Mouse (Mus musculus) stomach, embryonic 16.5 days (tissue): Measurements from ENCODE around the gene Timm10. TPM values are rescaled to one million over a fixed set of nuclear protein-coding genes. Genes with fewer than 3 reads are reported as not detected.

Experiments
- ATAC-seq: fragments of 200-750 bp; cut with Nextera tagmentation; 2 replicates; pipeline ENCODE4 v1.8.0; 2017; ENCODE audit warnings: moderate number of reproducible peaks, moderate TSS enrichment; ENCODE audit not compliant: insufficient read depth, low FRiP score
- H3K27ac ChIP-seq: fragments of 300-500 bp; sonication (generic); 2 replicates; pipeline ENCODE4 v1.5.1; 2014; ENCODE audit warnings: low read length
- H3K27me3 ChIP-seq: fragments of 300-500 bp; sonication (generic); 2 replicates; pipeline ENCODE4 v1.6.1; 2014; ENCODE audit warnings: low read length, control low read depth, mixed read lengths; ENCODE audit not compliant: control insufficient read depth, insufficient read depth
- H3K36me3 ChIP-seq: fragments of 300-500 bp; sonication (generic); 2 replicates; pipeline ENCODE4 v1.6.1; 2014; ENCODE audit warnings: low read length; ENCODE audit not compliant: control insufficient read depth, insufficient read depth
- H3K4me1 ChIP-seq: fragments of 300-500 bp; sonication (generic); 2 replicates; pipeline ENCODE4 v1.6.1; 2014; ENCODE audit warnings: low read length, control low read depth, mixed read lengths; ENCODE audit not compliant: control insufficient read depth, insufficient read depth
- H3K4me2 ChIP-seq: fragments of 300-500 bp; sonication (generic); 2 replicates; pipeline ENCODE4 v1.6.1; 2014; ENCODE audit warnings: low read depth, low read length, mixed read lengths
- H3K4me3 ChIP-seq: fragments of 300-500 bp; sonication (generic); replicated peaks from 2 replicates; pipeline ENCODE4 v1.5.1; 2014; ENCODE audit warnings: mild to moderate bottlenecking, low read length
- H3K9ac ChIP-seq: fragments of 300-500 bp; sonication (generic); 2 replicates; pipeline ENCODE4 v1.6.1; 2014; ENCODE audit warnings: low read length
- H3K9me3 ChIP-seq: fragments of 300-500 bp; sonication (generic); replicated peaks from 2 replicates; pipeline ENCODE4 v1.6.1; 2016; ENCODE audit warnings: low read length, control low read depth; ENCODE audit not compliant: control insufficient read depth
- WGBS: fragments of 180-500 bp; shearing (Covaris S2); extraction: QIAGEN DNeasy Blood & Tissue Kit; methylation state at CpG from one replicate; pipeline ENCODE4 v1.1.7; 2014; 5-methylcytosine and 5-hydroxymethylcytosine counted together
- polyA plus RNA-seq: library from polyadenylated mRNA; unstranded; fragments of >200 nt; fragmentation: Nextera tagmentation; extraction: Ambion mirVana; gene quantifications from 2 replicates; pipeline ENCODE4 v1.2.1, GENCODE M21; 2015

Timm10 gene
- polyA plus RNA-seq, 1 experiment from 2014 or later, result 45.6 TPM

DNA sequence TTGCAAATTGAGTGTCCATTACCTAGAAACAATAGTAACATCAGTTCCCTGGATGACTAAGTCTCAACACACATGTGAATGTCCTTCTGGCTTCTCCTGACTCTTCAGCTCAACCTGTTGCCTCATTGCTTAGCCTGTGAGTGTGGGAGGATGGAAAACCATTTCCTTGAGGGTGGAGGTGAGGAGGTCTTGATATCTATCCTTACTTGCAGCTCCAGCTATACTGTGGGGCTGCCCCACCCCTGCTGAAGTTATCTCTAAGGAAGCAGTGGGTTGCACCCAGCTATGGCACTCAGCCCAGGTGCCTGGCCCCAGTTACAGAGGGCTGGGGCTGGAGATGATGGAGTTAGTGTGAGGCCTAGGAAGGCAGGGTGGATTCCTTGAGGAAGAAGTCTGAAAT is 15.1 kb downstream of the Timm10 start:
- Histone ChIP-seq H3K9ac (no peak overlapping the region; the same call in 1 of the 2 replicates), H3K4me2 (peak overlapping the region; percentile 97; the same call in 1 of the 2 replicates), H3K36me3 (no peaks in the 10 kb centered on the region), H3K4me1 (peaks cover 29% of the 10 kb centered on the region), H3K4me3 (no peak overlapping the region), H3K27ac (no peak overlapping the region), H3K9me3 (no peaks in the 10 kb centered on the region), H3K27me3 (no peaks in the 10 kb centered on the region; the same call in 1 of the 2 replicates)
- ATAC-seq, result peak; percentile 32

- Histone ChIP-seq H3K9ac (no peak overlapping the region), H3K27me3 (no peaks in the 10 kb centered on the region; the same call in 1 of the 2 replicates), H3K4me1 (peaks cover 22% of the 10 kb centered on the region), H3K4me3 (no peak overlapping the region), H3K27ac (no peak overlapping the region), H3K9me3 (no peaks in the 10 kb centered on the region), H3K4me2 (no peak overlapping the region), H3K36me3 (no peaks in the 10 kb centered on the region)
- 71% methylated on average over 6 of the region's 6 CpGs for WGBS
- ATAC-seq, result no peak
Observed at GRCm38 (mm10) chr2:84843654-84844053, 16.9 kb downstream of the Timm10 start.

GRCm38 (mm10) chr2:84845226-84845625 is 18.4 kb downstream of the Timm10 start:
- H3K9me3 ChIP-seq, result no peaks in the 10 kb centered on the region
- no peak overlapping the region for H3K4me2 ChIP-seq
- peaks cover 19% of the 10 kb centered on the region for H3K4me1 ChIP-seq
- H3K27me3 ChIP-seq, result no peaks in the 10 kb centered on the region
- H3K4me3 ChIP-seq, result no peak overlapping the region
- ATAC-seq, result no peak
- WGBS, result 89% methylated on average over 1 of the region's 1 CpGs
- H3K9ac ChIP-seq, result no peak overlapping the region
- no peak overlapping the region for H3K27ac ChIP-seq
- no peaks in the 10 kb centered on the region for H3K36me3 ChIP-seq

DNA sequence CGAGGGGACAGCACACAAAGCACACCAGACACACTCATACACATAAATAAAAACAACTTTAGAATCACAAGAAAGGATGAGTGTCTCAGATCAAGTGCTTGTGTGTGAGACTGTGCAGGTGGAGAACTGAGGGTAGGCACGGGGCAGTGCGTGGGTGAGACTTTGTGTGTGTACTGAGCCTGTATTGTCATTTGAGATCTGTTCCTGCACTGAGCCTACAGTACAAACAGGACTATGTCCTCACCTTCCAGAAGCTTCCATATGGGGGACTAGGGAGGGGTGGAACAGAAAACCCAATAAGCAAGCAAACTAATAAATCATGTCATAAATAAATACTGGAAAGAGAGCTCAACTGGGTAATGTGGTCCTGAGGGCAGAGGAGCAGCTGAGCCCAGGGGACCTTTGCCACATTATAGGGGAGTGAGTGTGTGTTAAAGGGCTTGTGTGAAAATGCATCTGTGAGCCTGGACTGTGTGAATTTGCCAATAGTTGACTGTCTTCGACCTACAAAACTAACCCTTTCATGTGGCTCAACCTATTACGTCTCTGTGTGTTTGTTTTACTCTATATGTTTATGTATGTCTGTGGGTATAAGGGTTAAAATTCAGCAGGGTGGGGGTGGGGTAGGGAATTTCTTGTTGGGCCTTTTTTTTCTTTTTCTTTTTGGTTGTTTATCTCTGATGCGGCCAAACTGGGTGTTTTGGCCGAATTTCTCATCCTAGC is 23.8 kb downstream of the Timm10 start:
- Histone ChIP-seq H3K4me2 (peak overlapping the region; percentile 38), H3K4me1 (peaks cover 16% of the 10 kb centered on the region), H3K36me3 (no peaks in the 10 kb centered on the region), H3K27me3 (no peaks in the 10 kb centered on the region), H3K27ac (peak overlapping the region; percentile 53), H3K9ac (no peak overlapping the region), H3K9me3 (no peaks in the 10 kb centered on the region), H3K4me3 (peak overlapping the region; percentile 13; the same call in 1 of the 2 replicates)
- WGBS, result 41% methylated on average over 7 of the region's 7 CpGs
- peak; percentile 38; the same call in 1 of the 2 replicates for ATAC-seq

DNA sequence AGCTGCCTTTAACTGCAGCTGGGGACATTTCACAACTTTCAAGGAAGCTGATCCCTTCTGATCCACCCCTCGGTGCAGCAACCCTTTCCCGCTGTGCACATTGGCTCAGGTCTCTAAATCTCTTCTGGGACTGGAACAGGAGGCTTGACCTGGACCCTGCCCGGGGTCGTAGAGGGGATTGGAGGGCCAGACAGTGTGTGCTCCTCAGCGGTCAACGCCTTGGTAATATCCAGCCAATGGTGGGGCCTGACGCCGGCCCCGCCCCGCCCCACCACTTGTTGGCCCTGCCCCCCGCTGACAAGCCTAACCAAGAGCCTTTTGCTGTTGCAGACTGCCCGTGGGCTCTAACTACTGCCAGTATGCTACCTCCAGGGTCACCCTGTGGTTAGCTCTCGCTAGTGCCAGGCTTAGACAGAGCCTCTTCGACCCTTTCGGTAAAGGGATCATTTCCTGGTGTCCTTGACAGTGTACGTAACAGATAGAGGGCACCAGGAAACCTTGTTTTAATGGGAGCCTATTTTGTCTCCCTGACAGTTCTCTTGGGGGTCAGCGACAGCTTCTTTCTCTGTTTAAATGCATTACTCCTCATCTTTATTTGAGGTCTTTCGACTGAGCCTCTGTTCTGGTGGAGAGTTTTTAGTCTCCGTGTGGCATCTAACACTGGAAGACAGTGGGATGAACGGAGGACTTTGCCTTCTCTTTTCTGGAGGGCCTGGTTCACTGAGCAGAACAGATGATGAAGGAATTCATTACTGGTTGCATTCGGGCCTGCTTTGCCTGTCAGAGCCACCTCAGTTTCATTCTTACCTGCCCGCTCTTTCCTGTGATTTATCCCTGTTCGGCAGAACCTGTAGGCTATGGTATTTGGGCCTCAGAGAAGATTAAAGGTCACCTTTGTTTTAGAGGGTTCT is 24.6 kb downstream of the Timm10 start:
- WGBS, result 38% methylated on average over 23 of the region's 23 CpGs
- Histone ChIP-seq H3K4me3 (peak overlapping the region; percentile 13), H3K4me1 (peaks cover 16% of the 10 kb centered on the region), H3K27ac (peak overlapping the region; percentile 53; the same call in 1 of the 2 replicates), H3K9me3 (no peaks in the 10 kb centered on the region), H3K4me2 (peak overlapping the region; percentile 38), H3K9ac (0 out of 2 replicates have a peak overlapping the region, but pooled peaks have one; percentile 44), H3K36me3 (no peaks in the 10 kb centered on the region), H3K27me3 (no peaks in the 10 kb centered on the region)
- peak; percentile 84; the same call in 1 of the 2 replicates for ATAC-seq

DNA sequence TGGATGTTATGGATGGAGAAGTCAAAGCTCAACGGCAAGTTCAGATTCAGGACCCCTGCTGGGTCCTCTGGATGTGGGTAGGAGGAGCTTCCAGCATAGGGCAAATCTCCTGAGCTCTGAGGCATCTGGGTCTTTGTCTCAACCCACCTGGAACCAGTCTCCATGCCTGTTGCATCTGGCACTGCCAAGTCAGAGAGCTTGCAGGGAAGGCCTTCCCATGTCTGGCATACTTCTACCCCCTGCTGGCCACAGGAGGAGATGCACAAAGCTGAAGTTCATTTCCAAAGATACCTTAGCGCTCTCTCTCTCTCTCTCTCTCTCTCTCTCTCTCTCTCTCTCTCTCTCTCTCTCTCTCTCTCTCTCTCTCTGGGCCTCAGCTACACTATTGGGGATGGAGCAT is 28.9 kb downstream of the Timm10 start:
- Histone ChIP-seq H3K4me3 (no peak overlapping the region), H3K27me3 (no peaks in the 10 kb centered on the region), H3K27ac (no peak overlapping the region), H3K9me3 (no peaks in the 10 kb centered on the region), H3K36me3 (0 out of 2 replicates have a peak, but pooled peaks cover 3% of the 10 kb centered on the region), H3K9ac (no peak overlapping the region), H3K4me2 (no peak overlapping the region), H3K4me1 (0 out of 2 replicates have a peak, but pooled peaks cover 9% of the 10 kb centered on the region)
- 69% methylated on average over 2 of the region's 2 CpGs for WGBS
- peak; percentile 46; the same call in 1 of the 2 replicates for ATAC-seq

GRCm38 (mm10) chr2:84858551-84858950 is 31.8 kb downstream of the Timm10 start:
- WGBS, result 94% methylated on average over 1 of the region's 1 CpGs
- no peak for ATAC-seq

GRCm38 (mm10) chr2:84859991-84860780 is 33.4 kb downstream of the Timm10 start:
- 84% methylated on average over 7 of the region's 7 CpGs for WGBS
- 0 out of 2 replicates have a peak, but pooled peaks cover 3% of the 10 kb centered on the region for H3K36me3 ChIP-seq

More at GRCm38 (mm10) chr2:84858551-84858950, 31.8 kb downstream of the Timm10 start:
- H3K9me3 ChIP-seq, result no peaks in the 10 kb centered on the region
- H3K4me2 ChIP-seq, result no peak overlapping the region
- no peak overlapping the region for H3K4me3 ChIP-seq
- H3K36me3 ChIP-seq, result 0 out of 2 replicates have a peak, but pooled peaks cover 3% of the 10 kb centered on the region
- H3K27me3 ChIP-seq, result no peaks in the 10 kb centered on the region
- H3K4me1 ChIP-seq, result no peaks in the 10 kb centered on the region
- H3K27ac ChIP-seq, result no peak overlapping the region
- no peak overlapping the region for H3K9ac ChIP-seq

More at GRCm38 (mm10) chr2:84859991-84860780, 33.4 kb downstream of the Timm10 start:
- H3K9me3 ChIP-seq, result no peaks in the 10 kb centered on the region
- no peak overlapping the region for H3K27ac ChIP-seq
- no peak overlapping the region for H3K9ac ChIP-seq
- no peaks in the 10 kb centered on the region for H3K27me3 ChIP-seq
- H3K4me2 ChIP-seq, result no peak overlapping the region
- H3K4me1 ChIP-seq, result no peaks in the 10 kb centered on the region
- H3K4me3 ChIP-seq, result no peak overlapping the region
- no peak for ATAC-seq
